ENCODE assay signal across 11 mouse cellular contexts in the genomic region with DNA sequence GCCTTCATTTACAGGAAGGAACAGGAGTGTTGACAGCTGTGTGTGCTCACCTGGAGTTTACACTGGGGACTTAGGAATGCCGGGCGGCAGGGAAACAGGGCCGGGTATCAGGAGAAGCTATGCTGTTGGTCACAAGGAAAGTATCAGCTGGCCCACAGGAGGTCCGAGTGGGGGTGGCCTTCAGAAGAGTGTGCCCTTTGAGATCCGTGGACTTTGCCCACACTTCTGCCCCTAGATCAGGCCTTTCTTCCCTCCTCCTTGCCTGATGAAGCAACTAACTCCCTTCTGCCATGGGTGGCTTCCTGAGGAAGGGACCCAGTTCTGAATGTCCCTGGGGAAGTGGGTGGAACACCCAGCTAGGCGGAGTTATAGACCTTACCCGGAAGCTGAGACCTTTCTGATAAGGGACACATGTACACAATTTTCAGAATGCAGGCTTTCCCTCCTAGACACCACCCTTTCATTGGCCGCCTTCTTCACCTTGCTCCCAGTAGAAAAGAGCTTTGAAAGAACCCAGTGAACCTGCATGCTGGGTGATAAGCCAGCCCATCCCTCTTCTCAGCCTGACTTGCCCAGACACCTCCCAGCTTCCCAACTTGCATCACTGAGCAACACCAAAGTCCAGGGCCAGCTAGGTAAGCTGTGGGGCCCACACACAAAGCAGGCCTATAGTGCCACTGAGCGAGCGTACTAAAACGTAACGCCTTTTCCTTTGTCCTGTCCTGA. TPM values are rescaled to one million over a fixed set of nuclear protein-coding genes. Genes with fewer than 3 reads are reported as not detected.
DNase-seq lines count a peak whose midpoint lies in the region; ATAC-seq and TF ChIP-seq lines count a peak whose summit lies in the region.
"Had no signal": no experiment of that assay in that cellular context is flagged by ENCODE, and none has a peak within 500 bp of the region (broad histone marks: within the 10 kb centered on the region; RNA-seq: fewer than 3 reads in every experiment).

No protein-coding gene starts in this region.

- TF ChIP-seq CTCF in lung, postnatal 0 days (IDR thresholded peaks at IDR 0.05): no peak

- no peak overlapping the region for H3K4me2 ChIP-seq in lung, postnatal 0 days (replicated peaks; ENCODE audit: low read depth, low read length)
- no peak overlapping the region for H3K4me2 ChIP-seq in stomach, embryonic 16.5 days (ENCODE audit: low read depth, low read length)
- no peak overlapping the region for H3K4me2 ChIP-seq in midbrain, embryonic 14.5 days (ENCODE audit: low read length)
- H3K4me2 ChIP-seq: limb, embryonic 13.5 days had no signal

- no peak overlapping the region for H3K9ac ChIP-seq in lung, postnatal 0 days (replicated peaks; ENCODE audit: low read depth)
- 0 out of 2 replicates have a peak overlapping the region, but pooled peaks have one; percentile 22 for H3K9ac ChIP-seq in stomach, embryonic 16.5 days (ENCODE audit: low read length)
- no peak overlapping the region for H3K9ac ChIP-seq in midbrain, embryonic 14.5 days (replicated peaks; ENCODE audit: low read length)
- H3K9ac ChIP-seq: limb, embryonic 13.5 days had no signal

- H3K27me3 ChIP-seq in lung, postnatal 0 days (replicated peaks; ENCODE audit: insufficient read depth, low read length): no peaks in the 10 kb centered on the region
- no peaks in the 10 kb centered on the region for H3K27me3 ChIP-seq in stomach, embryonic 16.5 days (ENCODE audit: control insufficient read depth, insufficient read depth, low read length)
- H3K27me3 ChIP-seq in midbrain, embryonic 14.5 days (ENCODE audit: control insufficient read depth, insufficient read depth, low read length): no peaks in the 10 kb centered on the region
- H3K27me3 ChIP-seq: limb, embryonic 13.5 days had no signal

- no peak overlapping the region for H3K27ac ChIP-seq in lung, postnatal 0 days (ENCODE audit: low read length)
- H3K27ac ChIP-seq in stomach, embryonic 16.5 days (ENCODE audit: low read length): peak overlapping the region; percentile 80
- no peak overlapping the region for H3K27ac ChIP-seq in midbrain, embryonic 14.5 days (replicated peaks; ENCODE audit: low read depth, low read length)
- H3K27ac ChIP-seq: limb, embryonic 13.5 days had no signal

- no peak overlapping the region for H3K4me3 ChIP-seq in lung, postnatal 0 days (ENCODE audit: low read depth, low read length)
- H3K4me3 ChIP-seq in stomach, embryonic 16.5 days (replicated peaks; ENCODE audit: low read length): no peak overlapping the region
- no peak overlapping the region for H3K4me3 ChIP-seq in midbrain, embryonic 14.5 days (replicated peaks; ENCODE audit: low read depth, low read length)
- H3K4me3 ChIP-seq: gastrocnemius, adult 2 months; limb, embryonic 13.5 days had no signal

- DNase-seq in lung, postnatal 0 days (ENCODE audit: low spot score): peak; percentile 26
- DNase-seq in lung, postnatal 10 days: no peak
- peak; percentile 82 to 92 for DNase-seq in kidney, postnatal 25 days
- DNase-seq in thymus, postnatal 4 days: no peak
- no peak for DNase-seq in midbrain, embryonic 14.5 days
- DNase-seq: gastrocnemius, adult 2 months had no signal

- no peaks in the 10 kb centered on the region; the same call in 1 of the 2 replicates for H3K36me3 ChIP-seq in lung, postnatal 0 days (ENCODE audit: insufficient read depth, low read length)
- peaks cover 23% of the 10 kb centered on the region for H3K36me3 ChIP-seq in stomach, embryonic 16.5 days (ENCODE audit: control insufficient read depth, insufficient read depth, low read length)
- peaks cover 97% of the 10 kb centered on the region for H3K36me3 ChIP-seq in midbrain, embryonic 14.5 days (ENCODE audit: control insufficient read depth, insufficient read depth, low read length)

- no peaks in the 10 kb centered on the region for H3K4me1 ChIP-seq in lung, postnatal 0 days (ENCODE audit: insufficient read depth, low read depth, low read length)
- H3K4me1 ChIP-seq in stomach, embryonic 16.5 days (ENCODE audit: control insufficient read depth, insufficient read depth, low read length): no peaks in the 10 kb centered on the region; the same call in 1 of the 2 replicates
- no peaks in the 10 kb centered on the region for H3K4me1 ChIP-seq in midbrain, embryonic 14.5 days (ENCODE audit: control insufficient read depth, insufficient read depth, low read length)
- H3K4me1 ChIP-seq: limb, embryonic 13.5 days had no signal

- peak; percentile 81 for TF ChIP-seq EP300 in lung, postnatal 0 days (IDR thresholded peaks at IDR 0.05)

- ATAC-seq in lung, postnatal 0 days: peak; percentile 64
- ATAC-seq in erythroblast, adult 5-6 weeks (replicated peaks; ENCODE audit: low FRiP score, poor library complexity, severe bottlenecking): peak; percentile 74
- ATAC-seq in stomach, embryonic 16.5 days (ENCODE audit: insufficient read depth, low FRiP score): peak; percentile 85
- no peak for ATAC-seq in midbrain, embryonic 14.5 days (ENCODE audit: low FRiP score, low TSS enrichment)
- no peak for ATAC-seq in megakaryocyte, adult 5-6 weeks (ENCODE audit: poor library complexity, severe bottlenecking)

- no peaks in the 10 kb centered on the region for H3K9me3 ChIP-seq in lung, postnatal 0 days (ENCODE audit: low read length)
- no peaks in the 10 kb centered on the region for H3K9me3 ChIP-seq in stomach, embryonic 16.5 days (replicated peaks; ENCODE audit: control insufficient read depth, low read length)
- H3K9me3 ChIP-seq in midbrain, embryonic 14.5 days (ENCODE audit: control insufficient read depth, low read length): no peaks in the 10 kb centered on the region
- H3K9me3 ChIP-seq: limb, embryonic 13.5 days had no signal

- 64% methylated on average over 12 of the region's 12 CpGs for WGBS in lung, postnatal 0 days
- 56% methylated on average over 12 of the region's 12 CpGs for WGBS in stomach, embryonic 16.5 days
- 92% methylated on average over 12 of the region's 12 CpGs for WGBS in midbrain, embryonic 14.5 days

RNA-seq across cellular contexts. Expression of a gene that starts 21.8 kb away (rescaled TPM):
- polyA plus RNA-seq in lung, postnatal 0 days (2015; fragmentation: Nextera tagmentation; extraction: Ambion mirVana): 5.0 and 5.7 TPM in 2 replicates
- total RNA-seq in erythroblast, adult 5-6 weeks (2015; ENCODE audit: low replicate concordance): 2.3 and 4.4 TPM in 2 replicates
- 1.5 and 1.7 TPM in 2 replicates for total RNA-seq in erythroblast, adult 5-6 weeks (2017; ENCODE audit: low replicate concordance)
- 4.2 and 4.9 TPM in 2 replicates for polyA plus RNA-seq in stomach, embryonic 16.5 days (2015; fragmentation: Nextera tagmentation; extraction: Ambion mirVana)
- 18.2 and 20.9 TPM in 2 replicates for polyA plus RNA-seq in midbrain, embryonic 14.5 days (2014; fragmentation: Nextera tagmentation; extraction: Ambion mirVana)
- 6.2 and 7.6 TPM in 2 replicates for total RNA-seq in megakaryocyte, adult 5-6 weeks (2015)
- 5.4 and 5.7 TPM in 2 replicates for total RNA-seq in megakaryocyte, adult 5-6 weeks (2017)

RNA-seq across cellular contexts. Expression of a gene that starts 34.5 kb away (rescaled TPM):
- polyA plus RNA-seq in lung, postnatal 0 days (2015; fragmentation: Nextera tagmentation; extraction: Ambion mirVana): not detected in 2 replicates
- total RNA-seq in erythroblast, adult 5-6 weeks (2015; ENCODE audit: low replicate concordance): not detected in 2 replicates
- total RNA-seq in erythroblast, adult 5-6 weeks (2017; ENCODE audit: low replicate concordance): not detected in 2 replicates
- not detected in 2 replicates for polyA plus RNA-seq in stomach, embryonic 16.5 days (2015; fragmentation: Nextera tagmentation; extraction: Ambion mirVana)
- not detected in 2 replicates for polyA plus RNA-seq in midbrain, embryonic 14.5 days (2014; fragmentation: Nextera tagmentation; extraction: Ambion mirVana)
- not detected in 2 replicates for total RNA-seq in megakaryocyte, adult 5-6 weeks (2015)
- total RNA-seq in megakaryocyte, adult 5-6 weeks (2017): not detected in 2 replicates
- total RNA-seq: gastrocnemius, adult 2 months had no signal
- polyA plus RNA-seq: spleen, adult 2 months had no signal

RNA-seq across cellular contexts. Expression of a gene that starts 39.6 kb away (rescaled TPM):
- polyA plus RNA-seq in lung, postnatal 0 days (2015; fragmentation: Nextera tagmentation; extraction: Ambion mirVana): 2.2 and 2.5 TPM in 2 replicates
- total RNA-seq in erythroblast, adult 5-6 weeks (2015; ENCODE audit: low replicate concordance): not detected in 2 replicates
- total RNA-seq in erythroblast, adult 5-6 weeks (2017; ENCODE audit: low replicate concordance): not detected in 2 replicates
- polyA plus RNA-seq in stomach, embryonic 16.5 days (2015; fragmentation: Nextera tagmentation; extraction: Ambion mirVana): 12.6 and 15.3 TPM in 2 replicates
- polyA plus RNA-seq in midbrain, embryonic 14.5 days (2014; fragmentation: Nextera tagmentation; extraction: Ambion mirVana): 3.3 and 3.5 TPM in 2 replicates
- total RNA-seq in megakaryocyte, adult 5-6 weeks (2015): not detected in 2 replicates
- not detected in 2 replicates for total RNA-seq in megakaryocyte, adult 5-6 weeks (2017)
- total RNA-seq: gastrocnemius, adult 2 months had no signal

Comparison
In these comparisons a context has a peak if more than half of its experiments do, and no peak if none do; other contexts are left out.
1. DNase-seq: peak in lung, postnatal 0 days (single experiment) and kidney, postnatal 25 days (2 of 2); none in lung, postnatal 10 days (single experiment), thymus, postnatal 4 days (single experiment) and midbrain, embryonic 14.5 days (single experiment).
2. ATAC-seq: peak in lung, postnatal 0 days (single experiment), erythroblast, adult 5-6 weeks (single experiment) and stomach, embryonic 16.5 days (single experiment); none in midbrain, embryonic 14.5 days (single experiment) and megakaryocyte, adult 5-6 weeks (single experiment).